Mouse (Mus musculus) urinary bladder, postnatal 36 days (tissue): Measurements from ENCODE around the gene Gm11563.
"Not testable (repeated sequence)": the region's sequence is repeated elsewhere in the genome, so short reads cannot be mapped to it uniquely, and the experiment has no call there.

ENCODE experiments used
- DNase-seq, 2 experiments: peaks; one replicate each; pipeline ENCODE4 v3.0.0; 2022; ENCODE audit warnings: low spot score in 2 of 2, mixed read lengths in 1 of 2

The Gm11563 gene

DNA sequence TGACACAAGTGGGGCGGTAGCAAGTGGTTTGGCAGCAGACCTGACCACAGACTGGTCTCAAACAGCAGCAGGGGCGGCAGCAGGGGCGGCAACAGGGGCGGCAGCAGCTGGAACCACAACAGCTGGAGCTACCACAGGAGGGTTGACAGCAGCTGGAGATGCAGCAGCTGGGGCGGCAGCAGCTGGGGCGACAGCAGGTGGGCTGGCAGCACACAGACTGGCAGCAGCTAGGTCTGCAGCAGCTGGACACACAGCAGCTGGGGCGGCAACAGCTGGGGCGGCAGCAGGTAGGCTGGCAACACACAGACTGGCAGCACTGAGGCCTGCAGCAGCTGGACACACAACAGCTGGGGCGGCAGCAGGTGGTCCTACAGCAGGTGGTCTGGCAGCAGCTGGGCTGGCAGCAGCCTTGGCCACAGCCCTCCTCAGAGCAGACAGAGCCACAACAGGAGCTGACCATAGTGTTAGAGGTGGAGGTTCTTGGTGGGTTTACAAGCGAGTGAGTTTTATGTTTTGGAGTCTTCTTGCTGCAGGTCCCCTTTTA is at the start of gene Gm11563:
Gm11563 (minus strand) TSS at position 494 of the 544 bp plus-strand sequence.
- not testable (repeated sequence) for DNase-seq

- no peak for DNase-seq
These were observed 31.7 kb upstream of the Gm11563 start, which contains the start of gene Gm14190 for GRCm38 (mm10) chr11:99690463-99690862. TSS of gene Gm14190 (minus strand) at chr11:99690740.

GRCm38 (mm10) chr11:99685235-99685634 is 26.5 kb upstream of the Gm11563 start:
- DNase-seq = not testable (repeated sequence)

DNA sequence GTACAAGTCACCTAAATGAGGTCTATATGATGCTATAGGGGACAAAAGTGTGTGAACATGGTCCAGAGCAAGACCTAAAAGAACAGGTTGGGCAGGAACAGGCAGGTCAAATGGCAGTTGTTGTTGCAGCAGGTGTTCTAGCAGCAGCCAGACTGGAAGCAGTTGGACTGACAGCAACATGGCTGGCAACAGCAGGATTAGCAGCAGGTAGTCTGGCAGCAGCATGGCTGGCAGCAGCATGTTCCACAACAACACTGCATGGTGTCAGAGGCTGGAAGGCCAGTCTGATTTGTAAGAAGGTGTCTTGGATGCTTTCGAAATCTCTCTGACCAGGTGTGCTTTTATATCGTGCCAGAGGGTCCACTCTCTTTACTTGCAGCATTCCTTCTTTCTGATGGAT is 24.7 kb upstream of the Gm11563 start:
- DNase-seq = no peak

DNA sequence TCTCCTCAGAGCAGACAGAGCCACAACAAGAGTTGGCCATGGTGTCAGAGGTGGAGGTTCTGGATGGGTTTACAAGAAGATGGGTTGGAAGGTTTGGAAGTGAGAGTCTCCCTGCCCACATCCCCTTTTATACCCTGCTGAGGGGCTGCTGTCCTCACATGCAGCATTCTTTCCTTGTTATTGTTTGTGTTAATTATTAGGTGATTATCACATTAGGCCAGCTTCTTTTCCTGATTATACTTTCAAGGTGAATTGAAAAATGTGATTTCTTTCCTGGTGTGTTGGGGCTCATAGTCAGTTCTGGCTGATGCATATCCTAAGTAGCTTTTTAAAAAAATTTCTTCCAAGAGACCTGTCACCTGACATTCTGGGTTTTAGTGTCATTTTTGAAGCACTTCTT is 7.1 kb upstream of the Gm11563 start, which contains the start of gene Krtap4-6:
Krtap4-6 (minus strand) TSS at position 101 of the 400 bp plus-strand sequence.
- DNase-seq = no peak

DNA sequence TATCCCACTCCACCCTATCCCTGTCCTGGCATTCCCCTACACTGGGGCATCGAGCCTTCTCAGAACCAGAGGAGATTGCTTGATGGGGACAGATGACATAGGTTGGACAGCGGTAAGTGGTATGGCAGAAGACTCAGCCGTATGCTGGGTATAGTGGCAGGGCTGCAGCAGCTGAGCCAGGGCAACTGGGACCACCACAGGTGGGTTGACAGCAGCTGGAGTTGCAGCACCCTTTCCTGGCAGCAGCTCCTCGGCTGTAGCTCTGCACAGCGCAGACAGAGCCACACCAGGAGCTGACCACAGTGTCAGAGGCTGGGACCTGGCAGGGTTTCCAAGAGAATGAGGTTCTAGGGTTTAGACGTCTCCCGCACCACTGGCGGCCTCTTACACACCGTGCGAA is 4.0 kb upstream of the Gm11563 start:
- DNase-seq = no peak

DNA sequence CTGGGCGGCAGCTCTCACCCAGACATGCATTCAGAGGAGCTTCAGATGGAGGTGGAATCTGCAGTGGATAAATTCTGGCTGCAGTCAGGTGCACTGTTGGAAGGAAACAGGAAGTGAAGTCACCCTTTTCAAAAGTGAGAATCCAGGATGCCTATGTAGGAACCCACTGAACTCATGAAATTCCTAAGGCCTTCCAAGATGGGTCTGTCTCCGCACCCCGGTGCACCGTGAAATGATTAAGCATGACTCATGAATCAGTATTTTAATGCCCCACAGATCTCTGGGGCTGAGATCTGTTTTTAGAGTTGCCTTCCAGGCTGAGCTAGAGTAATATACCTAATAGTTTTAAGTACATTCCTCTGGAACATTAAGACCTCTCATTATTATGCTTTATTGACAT is 496 bp upstream of the Gm11563 start:
- DNase-seq = no peak

DNA sequence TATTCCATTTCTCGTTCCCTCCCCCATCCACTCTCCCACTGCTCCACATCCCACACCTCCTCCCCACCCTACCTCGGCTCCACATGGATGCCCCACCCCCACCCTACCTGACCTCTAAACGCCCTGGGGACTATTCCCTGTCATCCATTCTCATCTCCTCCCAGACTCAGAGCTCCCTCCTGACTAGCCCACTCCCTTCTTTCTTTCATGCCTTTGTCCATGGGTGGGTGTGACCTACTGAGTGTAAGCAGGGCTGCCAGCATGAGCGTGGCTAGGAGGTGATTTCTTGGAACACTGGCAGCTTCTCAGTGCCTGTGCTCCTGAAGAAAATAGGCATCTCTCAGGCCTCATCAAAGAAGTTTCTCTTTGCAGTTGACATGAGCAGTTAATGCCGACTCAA is 1.7 kb downstream of the Gm11563 start:
- DNase-seq = no peak

DNA sequence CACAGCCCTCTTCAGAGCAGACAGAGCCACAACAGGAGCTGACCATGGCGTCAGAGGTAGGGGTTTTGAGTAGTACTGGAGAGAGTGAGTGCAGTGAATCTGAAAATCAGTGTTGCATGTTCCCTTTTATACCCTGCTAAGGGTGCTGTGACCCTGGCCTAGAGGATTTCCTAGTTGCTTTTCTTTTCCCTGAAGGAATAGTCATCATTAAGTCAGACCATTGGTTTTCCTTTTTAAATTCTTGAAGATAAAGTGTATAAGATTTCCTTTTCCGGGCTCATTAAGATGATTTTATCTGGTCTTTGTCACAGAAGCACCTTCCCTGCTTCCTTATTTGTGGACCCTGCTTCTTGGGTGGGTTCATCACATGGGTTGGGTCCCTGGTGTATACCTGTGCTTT is 8.6 kb downstream of the Gm11563 start, which contains the start of gene Gm11555:
Gm11555 (minus strand) TSS at position 101 of the 400 bp plus-strand sequence.
- no peak for DNase-seq

DNA sequence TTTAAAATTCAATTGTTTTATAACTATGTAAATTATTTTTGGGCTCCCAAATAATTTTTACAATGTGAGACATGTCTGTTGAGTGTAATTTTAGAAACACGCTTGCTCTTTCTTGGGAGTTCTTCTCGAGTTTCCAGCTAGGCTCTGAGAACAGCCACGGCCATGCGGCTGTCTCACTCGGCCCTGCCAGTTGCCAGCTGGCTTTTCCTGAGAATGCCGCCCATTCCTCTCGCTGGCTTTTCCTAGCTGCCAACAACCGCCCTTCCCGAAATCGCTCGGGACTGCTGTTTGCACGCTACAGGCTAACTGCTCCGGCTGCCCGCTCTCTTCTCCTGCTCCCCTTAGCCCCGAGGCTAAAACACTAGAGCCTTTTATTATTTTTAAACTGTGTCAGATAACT is 12.3 kb downstream of the Gm11563 start:
- no peak for DNase-seq

GRCm38 (mm10) chr11:99644351-99644750 is 14.4 kb downstream of the Gm11563 start:
- no peak for DNase-seq

GRCm38 (mm10) chr11:99643635-99644139 is 15.1 kb downstream of the Gm11563 start, which contains the start of gene Krtap4-7:
TSS of gene Krtap4-7 (minus strand) at chr11:99644089.
- not testable (repeated sequence) for DNase-seq

DNA sequence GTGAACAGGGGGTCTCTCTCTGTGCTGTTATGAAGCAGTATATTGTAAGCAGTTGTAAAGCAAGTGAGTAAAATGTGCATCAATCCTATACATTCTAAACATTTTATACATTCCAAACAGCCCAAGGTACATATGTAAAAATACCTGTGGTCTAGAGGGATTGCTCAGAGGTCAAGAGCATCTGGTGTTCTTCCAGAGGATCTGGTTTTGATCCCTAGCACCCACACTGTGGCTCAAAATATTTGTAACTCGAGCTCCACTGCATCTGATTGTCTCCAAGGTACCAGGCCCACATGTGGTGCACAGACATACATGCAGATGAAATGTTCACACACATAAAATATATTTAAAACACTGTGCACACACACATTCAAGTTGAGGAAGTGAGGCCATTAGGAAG is 17.8 kb downstream of the Gm11563 start:
- no peak for DNase-seq

DNA sequence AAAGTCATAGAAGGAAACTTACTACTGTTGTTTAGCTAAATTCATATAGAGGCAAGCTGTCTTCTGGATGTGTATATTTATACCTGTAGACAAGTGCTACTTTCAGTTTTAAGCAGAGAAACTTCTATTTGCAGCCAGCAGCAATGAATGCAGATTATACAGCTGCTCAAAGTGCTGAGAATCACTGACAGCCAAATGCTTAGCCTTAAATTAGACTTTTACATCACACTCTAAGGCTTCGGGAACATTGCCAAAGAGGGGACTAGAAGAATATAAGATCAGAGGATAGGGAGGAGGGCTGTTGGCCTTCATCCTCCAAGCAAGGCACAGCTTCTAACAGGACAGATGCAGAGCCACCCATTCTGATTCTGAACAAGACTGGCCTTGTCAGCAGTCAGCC is 21.7 kb downstream of the Gm11563 start:
- no peak for DNase-seq

DNA sequence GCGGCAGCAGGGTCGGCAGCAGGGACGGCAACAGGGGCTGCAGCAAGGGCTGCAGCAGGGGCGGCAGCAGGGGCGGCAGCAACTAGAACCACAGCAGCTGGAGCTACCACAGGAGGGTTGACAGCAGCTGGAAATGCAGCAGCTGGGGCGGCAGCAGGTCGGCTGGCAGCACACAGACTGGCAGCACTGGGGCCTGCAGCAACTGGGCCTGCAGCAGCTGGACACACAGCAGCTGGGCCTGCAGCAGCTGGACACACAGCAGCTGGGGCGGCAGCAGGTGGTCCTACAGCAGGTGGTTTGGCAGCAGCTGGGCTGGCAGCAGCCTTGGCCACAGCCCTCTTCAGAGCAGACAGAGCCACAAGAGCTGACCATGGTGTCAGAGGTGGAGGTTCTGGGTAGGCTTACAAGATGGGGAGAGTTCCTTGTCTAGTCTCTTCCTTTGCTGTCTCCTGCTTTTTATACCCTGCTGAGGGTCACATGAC is 24.1 kb downstream of the Gm11563 start, which contains the start of gene Krtap4-2:
Krtap4-2 (minus strand) TSS at position 432 of the 482 bp plus-strand sequence.
- no peak for DNase-seq

GRCm38 (mm10) chr11:99633293-99633692 is 25.5 kb downstream of the Gm11563 start:
- DNase-seq = no peak

DNA sequence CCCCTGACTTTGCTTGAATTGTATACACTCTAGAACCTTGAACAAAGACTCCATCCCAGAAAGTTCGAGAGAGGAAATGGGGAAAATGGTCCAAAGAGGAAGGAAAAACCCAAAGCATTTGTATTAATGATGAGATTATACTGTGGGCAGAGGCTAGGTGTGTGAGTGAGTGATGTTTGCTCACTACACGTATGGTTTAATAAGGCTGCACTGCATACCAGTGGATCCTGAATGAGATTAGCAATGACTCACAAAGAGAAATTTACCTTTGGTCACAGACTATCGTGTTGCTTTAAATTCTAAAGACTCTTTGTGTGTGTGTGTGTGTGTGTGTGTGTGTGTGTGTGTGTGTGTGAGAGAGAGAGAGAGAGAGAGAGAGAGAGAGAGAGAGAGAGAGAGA is 27.9 kb downstream of the Gm11563 start:
- DNase-seq = no peak

- DNase-seq = no peak
These were observed 30.6 kb downstream of the Gm11563 start, which contains the start of gene Krtap4-1 for GRCm38 (mm10) chr11:99628138-99628537. TSS of gene Krtap4-1 (minus strand) at chr11:99628238.

DNA sequence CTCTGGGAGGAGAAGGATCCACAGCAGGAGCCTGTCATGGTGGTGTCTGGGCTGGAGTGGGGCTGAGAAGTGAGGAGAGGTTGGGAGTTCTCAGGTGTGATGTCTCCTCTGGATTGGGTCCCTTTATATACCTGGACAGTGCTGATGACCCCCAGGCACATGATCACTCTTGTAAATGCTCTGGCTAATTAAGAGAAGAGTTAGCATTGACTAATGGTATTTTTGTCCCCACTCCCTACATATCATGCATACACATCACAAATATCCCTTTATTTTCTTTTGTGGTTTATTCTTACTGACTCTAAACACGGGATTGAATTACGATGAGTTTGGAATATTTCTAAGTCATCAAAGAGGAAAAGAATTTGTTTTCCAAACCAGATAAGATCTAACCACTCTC is 38.4 kb downstream of the Gm11563 start, which contains the start of gene Gm11562:
Gm11562 (minus strand) TSS at position 101 of the 400 bp plus-strand sequence.
- DNase-seq = no peak

DNA sequence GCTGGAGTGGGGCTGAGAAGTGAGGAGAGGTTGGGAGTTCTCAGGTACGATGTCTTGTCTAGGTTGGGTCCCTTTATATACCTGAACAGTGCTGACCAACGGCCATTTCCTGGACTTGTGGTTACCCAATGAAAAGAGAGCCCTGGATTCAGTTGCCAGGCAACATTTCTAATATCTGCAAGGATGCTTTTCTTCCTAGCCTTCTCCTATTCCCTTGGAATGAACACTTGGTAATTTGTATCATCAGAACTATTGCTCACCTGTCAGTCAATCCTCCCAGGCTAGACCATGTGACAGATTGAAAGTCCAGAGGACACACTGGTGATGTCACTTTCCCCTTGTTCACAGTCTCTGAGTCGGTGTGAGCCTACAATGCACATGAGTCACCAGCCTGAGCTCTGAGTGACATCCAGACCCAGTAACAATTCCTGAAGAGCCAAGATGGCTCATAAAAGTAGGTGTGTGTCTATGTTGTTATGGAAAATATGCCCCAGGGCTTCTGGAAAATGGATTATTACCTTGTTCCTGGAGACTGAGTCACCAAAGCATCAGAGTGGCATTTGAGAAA is 43.9 kb downstream of the Gm11563 start, which contains the start of gene Krtap2-4:
Krtap2-4 (minus strand) TSS at position 51 of the 568 bp plus-strand sequence.
- DNase-seq = no peak

GRCm38 (mm10) chr11:99610089-99610488 is 48.7 kb downstream of the Gm11563 start, which contains the start of gene Gm11937:
TSS of gene Gm11937 (minus strand) at chr11:99610189.
- not testable (repeated sequence) for DNase-seq

DNA sequence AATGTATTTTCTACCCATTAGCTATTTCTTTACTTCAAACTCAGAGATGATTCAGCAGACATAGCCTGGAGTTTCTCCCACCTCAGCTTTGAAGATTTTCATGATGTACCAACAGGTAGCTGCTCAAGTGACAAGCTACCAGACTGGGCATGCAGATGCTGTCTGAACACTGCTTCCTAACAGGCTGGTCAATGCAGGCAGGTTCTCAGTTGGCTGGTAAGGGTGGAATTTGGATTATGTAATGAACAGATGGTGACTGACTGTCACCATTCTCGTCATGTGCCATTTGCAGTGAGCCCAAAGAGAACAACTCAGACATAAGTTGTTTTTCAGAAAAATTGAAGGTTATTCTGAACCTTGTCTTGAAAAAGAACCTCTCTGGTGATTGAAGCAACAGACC is 49.6 kb downstream of the Gm11563 start:
- DNase-seq = no peak
